Mouse (Mus musculus): ENCODE results near the gene Smad9. TPM values are rescaled to one million over a fixed set of nuclear protein-coding genes. Genes with fewer than 3 reads are reported as not detected.

Gene Smad9
- polyA plus RNA-seq, 2 experiments = 0.07 TPM; not detected in 1

DNA sequence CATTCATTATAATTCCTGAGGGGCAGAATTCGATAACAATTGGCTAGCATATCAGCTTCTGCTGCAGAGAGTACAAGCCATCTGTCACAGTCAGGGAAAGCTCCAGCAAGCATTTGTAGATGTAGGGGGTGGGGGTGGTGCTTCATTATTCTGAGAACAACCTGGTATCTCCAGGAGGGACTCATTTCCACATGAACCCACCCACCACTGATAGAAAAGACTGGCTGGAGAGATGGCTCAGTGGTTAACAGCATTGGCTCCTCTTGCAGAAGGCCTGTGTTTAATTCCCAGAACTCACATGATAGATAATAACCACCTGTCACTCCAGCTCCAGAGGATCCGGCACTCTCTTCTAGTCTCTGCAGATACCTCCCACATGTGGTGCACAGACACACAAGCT lies 80.0 kb downstream of the Smad9 start:
- no peak for DNase-seq (ENCODE audit: low read depth in 3 of 3, low spot score in 3 of 3)
- no peak overlapping the region for H3K4me3 ChIP-seq (ENCODE audit: insufficient read depth in 1 of 2, low read depth in 2 of 2, low read length in 2 of 2)
- H3K27ac ChIP-seq = no peak overlapping the region
- ATAC-seq (ENCODE audit: insufficient read depth) = no peak
- no peaks in the 10 kb centered on the region for H3K27me3 ChIP-seq (ENCODE audit: control insufficient read depth, insufficient read depth, low read length)
- no peaks in the 10 kb centered on the region for H3K36me3 ChIP-seq (replicated peaks; ENCODE audit: control insufficient read depth, insufficient read depth, low read depth)
- H3K4me1 ChIP-seq (replicated peaks; ENCODE audit: control insufficient read depth in 2 of 2, insufficient read depth in 2 of 2, low read length in 1 of 2) = no peaks in the 10 kb centered on the region
- TF ChIP-seq CTCF (IDR thresholded peaks at IDR 0.05; ENCODE audit: low read depth) = no peak
- no peak for TF ChIP-seq EP300 (IDR thresholded peaks at IDR 0.05; ENCODE audit: low read depth)
- no peak overlapping the region for H3K9ac ChIP-seq (replicated peaks)
- H3K4me2 ChIP-seq (ENCODE audit: low read depth) = no peak overlapping the region
- no peaks in the 10 kb centered on the region for H3K9me3 ChIP-seq (ENCODE audit: control insufficient read depth, low read length)
- WGBS (ENCODE audit: insufficient replicate concordance) = 66% methylated on average over 2 of the region's 2 CpGs

Other genes with a start within 250 kb of the Smad9 start
- 22.3 and 23.5 TPM in 2 replicates for gene Supt20, start 62.8 kb upstream of the Smad9 start, polyA plus RNA-seq (2012; rRNA removed)
- 23.9 and 24.6 TPM in 2 replicates for gene Supt20, start 62.8 kb upstream of the Smad9 start, polyA plus RNA-seq (2014; fragmentation: Nextera tagmentation; extraction: Ambion mirVana)
- not detected in 2 replicates for gene Gm21958, start 41.2 kb upstream of the Smad9 start, polyA plus RNA-seq (2012; rRNA removed)
- gene Gm21958, start 41.2 kb upstream of the Smad9 start, polyA plus RNA-seq (2014; fragmentation: Nextera tagmentation; extraction: Ambion mirVana) = not detected in 2 replicates
- 45.6 and 64.1 TPM in 2 replicates for gene Exosc8, start 20.2 kb upstream of the Smad9 start, polyA plus RNA-seq (2012; rRNA removed)
- gene Exosc8, start 20.2 kb upstream of the Smad9 start, polyA plus RNA-seq (2014; fragmentation: Nextera tagmentation; extraction: Ambion mirVana) = 84.5 and 89.8 TPM in 2 replicates
- gene Alg5, start 20.0 kb upstream of the Smad9 start, polyA plus RNA-seq (2012; rRNA removed) = 8.2 and 12.2 TPM in 2 replicates
- 25.4 and 29.3 TPM in 2 replicates for gene Alg5, start 20.0 kb upstream of the Smad9 start, polyA plus RNA-seq (2014; fragmentation: Nextera tagmentation; extraction: Ambion mirVana)
- 7.9 and 16.4 TPM in 2 replicates for gene Rfxap, start 52.2 kb downstream of the Smad9 start, polyA plus RNA-seq (2012; rRNA removed)
- 15.2 and 17.3 TPM in 2 replicates for gene Rfxap, start 52.2 kb downstream of the Smad9 start, polyA plus RNA-seq (2014; fragmentation: Nextera tagmentation; extraction: Ambion mirVana)
- gene Sertm1, start 160.3 kb downstream of the Smad9 start, polyA plus RNA-seq (2012; rRNA removed) = 1.3 and 1.5 TPM in 2 replicates
- 0.27 and 0.38 TPM in 2 replicates for gene Sertm1, start 160.3 kb downstream of the Smad9 start, polyA plus RNA-seq (2014; fragmentation: Nextera tagmentation; extraction: Ambion mirVana)

Data from liver, embryonic 14.5 days (tissue).